Mouse (Mus musculus) limb, embryonic 14.5 days (tissue): ENCODE results near the gene Larp1b. TPM values are rescaled to one million over a fixed set of nuclear protein-coding genes. Genes with fewer than 3 reads are reported as not detected.

Source experiments
- ATAC-seq: fragments of 200-750 bp; cut with Nextera tagmentation; 2 replicates; pipeline ENCODE4 v1.8.0; 2017; ENCODE audit warnings: low read depth, moderate number of reproducible peaks, moderate TSS enrichment; ENCODE audit not compliant: low FRiP score
- DNase-seq: peaks from one replicate; pipeline ENCODE4 v3.0.0-alpha.2; 2015; ENCODE audit warnings: low spot score
- H3K27ac ChIP-seq: fragments of 300-500 bp; sonication (generic); replicated peaks from 2 replicates; pipeline ENCODE4 v1.5.1; 2014; ENCODE audit warnings: low read depth, mild to moderate bottlenecking, low read length, moderate library complexity, mixed read lengths
- H3K27me3 ChIP-seq: fragments of 300-500 bp; sonication (generic); 2 replicates; pipeline ENCODE4 v1.6.1; 2014; ENCODE audit warnings: low read length, mixed read lengths; ENCODE audit not compliant: control insufficient read depth, insufficient read depth
- H3K36me3 ChIP-seq: fragments of 300-500 bp; sonication (generic); 2 replicates; pipeline ENCODE4 v1.6.1; 2014; ENCODE audit warnings: mild to moderate bottlenecking, low read length, moderate library complexity, mixed read lengths; ENCODE audit not compliant: control insufficient read depth, insufficient read depth
- H3K4me1 ChIP-seq: fragments of 300-500 bp; sonication (generic); 2 replicates; pipeline ENCODE4 v1.6.1; 2014; ENCODE audit warnings: antibody characterized with exemption, low read length, mixed read lengths; ENCODE audit not compliant: control insufficient read depth, insufficient read depth
- H3K4me2 ChIP-seq: fragments of 300-500 bp; sonication (generic); replicated peaks from 2 replicates; pipeline ENCODE4 v1.6.1; 2014; ENCODE audit warnings: low read depth, mild to moderate bottlenecking, low read length, moderate library complexity; ENCODE audit not compliant: severe bottlenecking
- H3K4me3 ChIP-seq: fragments of 300-500 bp; sonication (generic); replicated peaks from 2 replicates; pipeline ENCODE4 v1.5.1; 2014; ENCODE audit warnings: low read length
- H3K9ac ChIP-seq: fragments of 300-500 bp; sonication (generic); 2 replicates; pipeline ENCODE4 v1.6.1; 2014; ENCODE audit warnings: mild to moderate bottlenecking, low read depth, low read length, moderate library complexity; ENCODE audit not compliant: severe bottlenecking
- H3K9me3 ChIP-seq: fragments of 300-500 bp; sonication (generic); 2 replicates; pipeline ENCODE4 v1.6.1; 2016; ENCODE audit warnings: low read length; ENCODE audit not compliant: control insufficient read depth
- POLR2A ChIP-seq: fragments of 200-500 bp; IDR thresholded peaks from 2 replicates; pipeline ENCODE4 v1.8.0; 2012; ENCODE audit warnings: inconsistent platforms, mild to moderate bottlenecking, moderate library complexity, borderline replicate concordance; ENCODE audit not compliant: insufficient read depth, insufficient read length; ENCODE audit errors: extremely low read depth
- WGBS: fragments of 180-500 bp; shearing (Covaris S2); extraction: QIAGEN DNeasy Blood & Tissue Kit; methylation state at CpG from one replicate; pipeline ENCODE4 v1.1.7; 2014; 5-methylcytosine and 5-hydroxymethylcytosine counted together
- polyA plus RNA-seq, 2 experiments: library from polyadenylated mRNA; depleted of rRNA in 1 of 2; stranded (reverse) in 1 of 2; unstranded in 1 of 2; fragments of >200 nt; fragmentation: Nextera tagmentation in 1 of 2; extraction: Ambion mirVana in 1 of 2; gene quantifications; 2 replicates each; pipeline versions ENCODE4 v1.2.1 to v1.2.3; 2012 to 2014

The Larp1b gene
- polyA plus RNA-seq, 2 experiments = 2.0 to 3.5 TPM

- Histone ChIP-seq H3K4me2 (no peak overlapping the region), H3K27ac (no peak overlapping the region), H3K9ac (no peak overlapping the region), H3K4me3 (no peak overlapping the region), H3K27me3 (no peaks in the 10 kb centered on the region), H3K4me1 (no peaks in the 10 kb centered on the region), H3K36me3 (peaks cover 1% of the 10 kb centered on the region; the same call in 1 of the 2 replicates), H3K9me3 (no peaks in the 10 kb centered on the region)
- TF ChIP-seq POLR2A = no peak
- no peak for ATAC-seq
- DNase-seq = no peak
- 65% methylated on average over 2 of the region's 2 CpGs for WGBS
Observed at GRCm38 (mm10) chr3:41058395-41058794, 108.8 kb downstream of the Larp1b start.

GRCm38 (mm10) chr3:41059249-41059648 lies 109.6 kb downstream of the Larp1b start:
- peaks cover 10% of the 10 kb centered on the region for H3K36me3 ChIP-seq
- H3K27me3 ChIP-seq = no peaks in the 10 kb centered on the region
- H3K4me2 ChIP-seq = no peak overlapping the region
- no peaks in the 10 kb centered on the region for H3K9me3 ChIP-seq
- H3K27ac ChIP-seq = no peak overlapping the region
- no peak for ATAC-seq
- H3K4me1 ChIP-seq = no peaks in the 10 kb centered on the region
- H3K9ac ChIP-seq = no peak overlapping the region
- TF ChIP-seq POLR2A = no peak
- 86% methylated on average over 3 of the region's 3 CpGs for WGBS
- no peak for DNase-seq
- no peak overlapping the region for H3K4me3 ChIP-seq

- Histone ChIP-seq H3K4me1 (no peaks in the 10 kb centered on the region), H3K4me2 (no peak overlapping the region), H3K9me3 (no peaks in the 10 kb centered on the region), H3K27me3 (no peaks in the 10 kb centered on the region), H3K27ac (no peak overlapping the region), H3K9ac (no peak overlapping the region), H3K4me3 (no peak overlapping the region), H3K36me3 (peaks cover 30% of the 10 kb centered on the region)
- no peak for TF ChIP-seq POLR2A
- 76% methylated on average over 3 of the region's 3 CpGs for WGBS
- DNase-seq = no peak
- ATAC-seq = peak; percentile 62; the same call in 1 of the 2 replicates
Observed at GRCm38 (mm10) chr3:41061831-41062565, 112.4 kb downstream of the Larp1b start.

- no peaks in the 10 kb centered on the region for H3K9me3 ChIP-seq
- no peak overlapping the region for H3K27ac ChIP-seq
- no peak overlapping the region for H3K4me3 ChIP-seq
- H3K9ac ChIP-seq = no peak overlapping the region
- WGBS = 88% methylated on average over 2 of the region's 2 CpGs
- no peak for TF ChIP-seq POLR2A
- no peaks in the 10 kb centered on the region for H3K4me1 ChIP-seq
- no peak for ATAC-seq
- no peaks in the 10 kb centered on the region for H3K27me3 ChIP-seq
- peaks cover 38% of the 10 kb centered on the region for H3K36me3 ChIP-seq
- H3K4me2 ChIP-seq = no peak overlapping the region
- no peak for DNase-seq
Observed at GRCm38 (mm10) chr3:41062758-41063157, 113.1 kb downstream of the Larp1b start.

GRCm38 (mm10) chr3:41065320-41065719 lies 115.7 kb downstream of the Larp1b start:
- DNase-seq (no peak), ATAC-seq (no peak)
- WGBS = 79% methylated on average over 2 of the region's 2 CpGs
- H3K36me3 ChIP-seq = peaks cover 45% of the 10 kb centered on the region
- no peaks in the 10 kb centered on the region for H3K9me3 ChIP-seq
- H3K9ac ChIP-seq = no peak overlapping the region
- H3K4me3 ChIP-seq = no peak overlapping the region
- H3K27ac ChIP-seq = no peak overlapping the region
- H3K4me2 ChIP-seq = no peak overlapping the region
- TF ChIP-seq POLR2A = no peak
- H3K4me1 ChIP-seq = no peaks in the 10 kb centered on the region
- no peaks in the 10 kb centered on the region for H3K27me3 ChIP-seq
